Mouse (Mus musculus): ENCODE measurements at regions not wholly inside any gene's neighbourhood (a gene's known extent, or its start where the extent isn't known, plus 50 kb on each side); places are given as distances from the start of the nearest gene placed in this dataset.
"Not testable (repeated sequence)": the region's sequence is repeated elsewhere in the genome, so short reads cannot be mapped to it uniquely, and the experiment has no call there.

DNA sequence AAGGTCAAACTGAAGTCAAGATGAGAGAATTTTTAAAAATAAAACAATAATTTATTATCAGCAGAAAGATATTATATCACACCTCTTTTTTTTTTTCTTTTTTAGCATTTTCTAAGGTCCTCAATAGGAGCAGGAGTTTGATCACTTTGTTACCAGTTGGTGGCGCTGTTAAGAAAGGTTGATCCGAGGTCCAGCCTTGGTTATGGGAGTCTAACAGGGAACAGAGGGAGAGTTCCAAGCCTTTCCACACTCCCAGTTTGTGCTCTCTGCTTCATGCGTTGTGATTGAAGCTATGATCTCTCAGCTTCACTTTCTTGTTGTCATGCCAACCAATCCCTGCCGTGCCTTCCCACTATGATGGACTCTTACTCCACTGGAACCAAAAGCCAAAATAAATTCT lies 83.8 kb downstream of the Fam174a start:
- DNase-seq = no peak

DNA sequence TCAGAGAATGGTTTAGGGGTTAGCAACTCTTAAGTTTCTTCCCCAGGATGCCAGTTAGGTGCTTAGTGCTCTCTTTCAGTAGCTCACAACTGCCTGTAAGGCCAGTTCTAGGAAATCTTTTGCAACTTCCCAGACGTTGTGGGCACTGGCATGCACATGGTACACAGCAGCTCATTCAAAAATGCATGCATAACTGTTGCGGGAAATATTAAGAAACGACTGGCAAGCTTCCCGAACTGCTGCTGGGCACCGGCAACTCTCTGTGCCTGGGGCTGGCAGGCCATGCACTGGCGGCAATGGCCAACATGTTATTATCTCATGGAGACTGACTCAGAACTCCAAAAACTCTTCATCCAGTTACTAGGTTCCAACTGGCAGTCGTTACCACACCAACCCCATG lies 86.3 kb downstream of the Fam174a start:
- no peak for DNase-seq

DNA sequence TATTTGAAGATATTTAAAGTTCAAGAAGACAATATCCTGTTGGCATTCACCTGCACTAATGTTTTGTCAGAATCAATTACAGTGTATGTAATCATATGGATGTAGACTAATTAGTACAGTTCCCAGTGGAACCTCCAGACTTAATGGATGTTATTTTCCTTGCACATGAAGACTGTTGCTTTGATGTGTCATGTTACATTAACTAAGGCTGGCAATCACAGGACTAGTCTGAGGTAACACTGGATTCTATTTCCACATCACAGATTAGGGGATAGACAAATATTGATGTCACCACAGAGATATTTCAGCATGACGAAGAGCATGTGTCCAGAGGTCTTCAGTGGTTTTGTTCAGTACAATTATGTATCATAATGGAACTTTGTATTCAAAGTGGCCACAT lies 108.8 kb downstream of the Fam174a start:
- no peak for DNase-seq

DNA sequence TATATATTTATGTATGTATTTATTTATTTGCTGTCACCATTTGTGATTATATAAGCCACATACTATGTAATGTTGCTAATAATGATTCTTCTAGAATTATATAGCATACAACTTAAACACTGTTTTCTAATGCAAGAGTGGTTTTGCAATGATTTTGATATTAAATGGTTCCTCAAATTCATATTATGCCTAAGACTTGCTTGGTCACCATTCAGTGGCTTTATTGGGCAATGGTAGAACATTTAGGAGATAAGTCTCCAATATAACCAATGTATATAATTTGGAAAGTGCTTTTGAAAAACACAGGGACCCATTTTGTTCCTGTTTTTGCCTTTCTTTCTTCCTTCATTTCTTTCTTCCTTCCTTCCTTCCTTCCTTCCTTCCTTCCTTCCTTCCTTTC lies 112.0 kb downstream of the Fam174a start:
- no peak for DNase-seq

DNA sequence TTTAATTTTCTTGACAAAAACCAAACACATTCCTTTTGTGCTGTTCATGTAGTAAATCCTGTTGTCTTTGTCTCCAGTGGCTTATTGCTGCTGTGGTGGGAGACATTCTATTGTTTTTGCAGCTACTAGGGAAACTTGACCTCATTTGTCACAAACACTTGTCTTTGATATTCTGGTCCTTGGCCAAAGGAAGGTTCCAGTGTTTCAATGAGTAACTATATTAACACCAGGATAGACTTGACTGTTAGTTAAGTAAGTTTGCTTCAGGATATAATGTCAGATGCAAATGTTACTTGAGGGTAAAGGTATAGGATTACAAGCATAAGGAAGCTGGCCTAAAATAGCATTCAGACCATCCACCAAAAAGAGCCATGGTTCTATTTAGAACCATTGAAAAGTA lies 123.7 kb downstream of the Fam174a start:
- no peak for DNase-seq

DNA sequence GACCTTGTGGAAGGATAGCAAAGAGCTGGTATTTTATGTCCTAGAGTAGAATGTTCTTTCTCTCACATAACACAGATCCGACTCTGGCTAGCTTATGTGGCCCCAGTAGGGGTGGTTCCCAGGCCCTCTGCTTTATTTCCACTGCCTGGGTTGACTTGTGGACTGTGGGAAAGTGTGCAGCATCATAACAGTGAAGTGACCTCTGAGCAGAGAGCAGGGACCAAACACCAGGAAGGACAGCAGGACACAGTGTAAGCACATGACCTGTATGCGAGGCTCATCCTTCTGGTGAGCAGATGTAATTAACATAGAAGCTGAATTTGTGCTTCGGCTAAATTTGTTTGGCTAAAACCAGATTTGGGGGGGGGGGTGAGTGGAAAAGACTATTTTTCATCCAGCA lies 132.1 kb downstream of the Fam174a start:
- DNase-seq = no peak

DNA sequence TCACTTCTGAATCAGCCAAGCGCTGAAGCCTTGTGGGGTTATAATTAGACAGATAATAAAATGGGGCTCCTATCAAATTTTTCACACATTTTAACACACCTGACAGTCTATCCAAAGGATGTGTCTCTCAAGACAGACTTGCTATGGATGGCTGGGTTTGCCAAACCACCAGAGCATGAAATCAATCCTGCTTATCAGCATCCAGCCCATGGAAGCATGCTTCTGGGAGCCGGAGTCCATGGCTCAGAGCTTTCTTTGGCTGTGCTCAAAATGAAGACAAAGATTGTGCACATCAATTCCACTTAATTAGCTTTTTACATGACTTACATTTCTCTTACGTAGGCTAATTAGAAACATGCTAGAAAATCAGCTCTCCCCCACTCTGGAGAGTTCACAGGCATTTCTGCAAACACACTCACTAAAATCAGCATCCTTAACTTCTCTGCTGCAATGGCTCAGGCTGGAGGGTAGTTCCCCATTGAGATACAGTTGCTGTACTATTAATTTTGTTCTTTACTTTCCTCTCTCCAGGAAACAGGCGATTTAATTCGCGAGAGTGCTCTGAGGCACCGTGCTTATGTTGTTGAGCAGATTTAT lies 135.6 kb downstream of the Fam174a start:
- DNase-seq = no peak

DNA sequence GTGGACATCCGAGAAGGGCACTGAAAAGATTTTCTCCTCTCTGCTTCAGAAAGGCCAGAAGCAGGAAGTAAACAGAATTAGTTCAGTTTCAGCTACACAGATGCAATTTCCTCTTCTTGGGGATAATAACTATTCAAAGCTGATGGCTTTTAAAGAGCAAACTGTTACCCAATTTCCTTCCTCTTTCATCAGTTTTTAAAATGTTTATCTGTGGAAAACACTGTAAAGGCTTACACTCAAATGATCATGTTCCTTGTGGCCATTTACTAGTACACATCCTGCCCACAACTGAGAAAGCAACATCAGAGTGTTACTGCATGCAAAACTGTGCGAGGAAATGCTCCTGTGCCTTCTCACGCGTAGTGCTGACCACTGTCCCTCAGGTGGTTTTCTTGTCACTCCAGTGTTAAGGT lies 137.5 kb downstream of the Fam174a start:
- DNase-seq = no peak

DNA sequence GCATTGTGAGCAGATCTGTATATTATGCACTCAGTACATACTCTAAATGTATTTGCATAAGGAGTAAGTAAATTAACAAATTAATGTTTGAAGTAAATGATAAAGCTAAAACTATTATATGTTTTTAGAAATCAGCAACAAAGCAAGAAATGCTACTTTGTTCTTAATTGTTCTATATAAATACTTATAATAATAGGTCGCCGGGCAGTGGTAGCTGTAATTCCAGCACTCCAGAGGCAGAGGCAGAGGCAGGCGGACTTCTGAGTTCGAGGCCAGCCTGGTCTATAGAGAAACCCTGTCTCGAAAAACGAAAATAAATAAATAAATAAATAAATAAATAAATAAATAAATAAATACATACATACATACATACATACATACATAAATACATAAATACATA lies 138.3 kb downstream of the Fam174a start:
- peak; percentile 80 for DNase-seq

DNA sequence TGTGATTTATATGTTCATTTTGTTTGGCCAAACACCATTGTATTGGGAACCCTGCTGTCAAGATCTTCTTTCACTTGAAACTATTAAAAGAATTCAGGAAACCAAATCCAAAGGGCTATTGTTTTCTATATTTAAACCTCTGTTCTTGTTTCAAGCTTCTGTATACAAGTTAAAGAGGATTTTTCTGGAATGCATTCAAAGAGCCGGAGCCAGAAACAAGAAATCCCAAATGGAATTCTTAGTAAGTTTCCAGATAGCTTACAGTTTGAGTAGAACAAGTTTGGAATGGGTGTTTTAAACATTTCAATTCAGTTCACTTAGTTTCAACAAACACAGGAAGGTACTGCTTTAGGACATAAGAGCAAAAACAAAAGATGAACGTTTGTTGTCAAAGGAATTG lies 140.8 kb downstream of the Fam174a start:
- DNase-seq = no peak

DNA sequence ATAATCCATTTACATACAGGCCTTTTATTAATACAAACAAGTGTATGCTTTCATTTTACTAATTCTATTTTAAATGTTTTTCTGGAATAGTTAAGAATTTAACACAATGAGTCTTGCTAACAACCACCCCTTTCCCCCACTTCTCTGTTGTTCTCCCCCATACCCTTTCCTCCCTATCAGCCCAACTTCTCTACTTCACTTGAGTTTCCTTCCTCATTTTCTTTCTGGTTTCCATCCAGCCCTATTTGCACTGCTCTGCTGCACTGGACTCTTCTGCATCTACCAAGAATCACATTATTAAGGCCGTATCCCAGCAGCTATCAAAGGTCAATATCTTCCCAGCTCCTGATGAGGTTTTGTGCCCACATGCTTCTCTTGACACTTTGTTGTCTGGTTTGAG lies 145.9 kb downstream of the Fam174a start:
- DNase-seq = no peak

DNA sequence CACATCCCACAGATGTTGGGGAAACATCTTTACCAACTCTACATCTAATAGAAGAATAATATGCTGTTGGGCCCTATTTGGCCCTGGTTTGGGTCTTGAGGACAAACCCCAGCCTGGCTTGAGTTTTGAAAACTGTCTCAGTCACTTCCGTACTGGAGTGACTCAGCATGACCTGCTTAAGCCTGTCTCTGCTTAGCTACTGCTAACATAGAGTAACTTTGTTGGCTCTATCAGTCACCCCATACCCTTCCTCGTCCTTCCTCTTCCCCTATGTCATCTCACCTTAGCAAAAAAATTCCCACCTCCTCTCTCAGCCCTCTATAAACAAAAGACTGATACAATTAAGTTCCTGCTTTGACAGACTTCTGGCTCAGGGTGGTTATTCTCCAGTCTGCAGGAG lies 154.7 kb downstream of the Fam174a start:
- no peak for DNase-seq

DNA sequence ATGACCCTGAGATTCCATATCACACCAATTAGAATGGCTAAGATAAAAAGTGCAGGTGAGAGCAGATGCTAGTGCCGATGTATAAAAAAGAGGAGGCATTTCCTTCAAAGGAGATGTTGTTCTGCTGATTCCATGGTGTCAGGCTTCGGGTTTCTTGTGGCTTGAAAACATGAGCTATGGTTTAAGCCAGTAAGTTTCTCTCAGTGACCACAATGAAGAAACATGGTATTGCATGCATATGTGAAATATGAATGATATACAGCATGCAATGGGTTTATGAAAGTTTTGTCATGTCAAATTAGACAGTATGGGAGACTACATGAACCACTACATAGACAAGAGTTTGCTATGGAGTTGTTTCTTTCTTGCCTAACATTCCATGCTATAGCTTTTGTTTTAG lies 155.3 kb downstream of the Fam174a start:
- DNase-seq = no peak

DNA sequence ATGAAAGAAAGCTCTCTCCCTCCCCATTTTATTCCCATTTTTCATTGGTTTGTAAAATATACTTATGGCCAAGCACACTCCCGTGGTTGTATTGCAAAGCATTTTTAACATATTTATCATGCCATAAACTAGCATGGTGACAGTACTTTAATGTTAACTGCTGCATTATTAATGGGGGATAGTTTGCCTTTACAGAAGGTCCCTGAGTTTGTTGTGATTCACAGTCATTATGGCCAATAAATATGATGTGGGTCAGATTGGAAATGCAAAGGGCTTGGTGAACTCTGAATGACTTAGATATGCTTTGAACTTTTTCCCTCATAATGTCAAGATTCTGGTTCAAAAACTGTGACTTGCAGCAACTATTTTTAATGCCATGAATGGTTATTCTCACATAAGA lies 157.1 kb downstream of the Fam174a start:
- DNase-seq = no peak

DNA sequence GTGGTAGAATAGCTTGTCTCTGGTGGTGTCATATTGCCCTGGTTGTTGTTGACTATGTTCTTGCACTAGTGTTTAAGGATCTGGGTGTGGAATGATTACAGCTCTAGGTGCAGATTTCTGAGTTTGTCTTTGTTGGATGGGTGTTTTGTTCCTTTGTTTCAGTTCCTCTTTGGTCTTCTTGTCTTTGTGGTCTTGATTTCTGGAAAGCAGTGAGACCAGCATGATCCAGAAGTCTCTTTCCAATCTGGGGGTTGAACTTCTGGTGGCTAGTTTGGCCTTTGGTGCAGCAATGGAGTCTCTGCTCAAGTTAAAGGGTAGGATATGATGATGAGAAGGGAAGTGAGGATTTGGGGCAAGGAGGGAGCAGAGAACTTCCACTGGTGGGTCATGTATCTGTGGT lies 174.4 kb downstream of the St8sia4 start:
- DNase-seq = no peak

DNA sequence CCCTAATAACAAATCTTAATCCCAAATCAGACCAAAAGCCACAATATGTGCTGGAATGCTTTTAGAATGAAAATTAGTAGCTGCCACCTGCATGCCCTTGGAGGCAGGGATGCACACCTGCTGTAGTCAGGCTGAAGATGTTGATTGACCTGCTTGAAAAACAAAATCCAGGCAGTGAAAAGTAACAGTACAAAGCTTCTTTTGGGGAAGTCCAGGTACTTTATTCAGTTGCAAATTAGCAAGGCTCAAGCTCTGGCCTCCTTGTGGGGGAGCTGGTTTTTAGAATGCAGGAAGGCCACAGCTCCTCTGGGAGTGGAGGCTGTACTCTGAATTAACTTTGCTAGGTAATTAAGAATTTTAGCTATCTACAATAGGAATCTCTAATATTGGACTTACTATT lies 166.7 kb downstream of the St8sia4 start:
- not testable (repeated sequence) for DNase-seq

DNA sequence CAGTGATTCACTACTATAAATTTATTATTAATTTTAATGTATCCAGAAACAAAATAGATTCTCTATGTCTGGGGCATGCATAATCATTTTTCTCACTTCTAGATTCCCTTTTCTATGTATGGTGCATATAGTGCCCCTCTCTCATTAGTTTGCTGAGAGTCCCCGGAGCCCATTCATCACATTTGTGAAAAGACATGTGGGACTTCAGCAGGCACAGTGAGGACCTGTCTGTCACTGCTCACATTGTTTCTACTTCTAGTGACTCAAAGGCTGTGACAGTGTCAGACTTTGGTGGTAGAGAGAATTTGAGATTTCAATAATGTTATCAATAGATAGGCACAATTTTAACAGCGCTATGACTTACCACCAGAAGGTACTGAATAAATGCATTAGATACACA lies 158.7 kb downstream of the St8sia4 start:
- DNase-seq = no peak

DNA sequence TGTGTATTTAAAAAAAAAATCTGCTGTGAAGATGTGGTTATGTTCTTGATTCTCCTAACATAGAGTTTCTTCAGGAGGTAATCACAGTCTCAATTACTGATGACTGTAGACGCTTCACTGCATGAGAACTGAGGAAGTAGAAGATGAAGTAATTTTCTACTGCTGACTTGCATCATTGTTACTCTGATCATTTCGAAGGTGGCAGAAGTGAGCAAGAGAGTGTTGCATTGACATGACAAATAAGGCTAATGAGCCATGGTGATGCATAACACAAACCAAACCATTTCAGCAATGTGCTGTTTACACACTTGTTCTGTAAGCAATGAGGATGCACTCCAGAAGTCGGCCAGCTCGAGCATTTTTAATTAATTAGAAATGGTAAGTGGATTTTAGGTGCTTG lies 138.6 kb downstream of the St8sia4 start:
- no peak for DNase-seq

DNA sequence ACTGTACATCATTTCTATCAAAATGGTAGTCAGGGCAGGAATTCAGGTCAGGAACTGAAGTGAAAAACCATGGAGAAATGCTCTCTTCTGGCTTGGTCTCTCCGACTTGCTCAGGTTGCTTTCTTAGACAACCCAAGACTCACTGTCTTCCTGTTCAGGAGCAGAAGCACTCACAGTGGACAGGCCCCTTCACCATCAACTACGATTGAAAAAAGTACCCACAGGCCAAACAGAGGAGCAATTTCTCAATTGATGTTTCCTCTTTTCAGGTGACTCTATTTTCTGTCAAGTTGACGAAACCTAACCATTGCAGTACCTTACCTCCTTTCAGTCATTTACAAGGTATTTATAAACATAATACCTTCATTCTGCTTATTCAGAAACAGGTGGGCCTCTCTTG lies 136.4 kb downstream of the St8sia4 start:
- no peak for DNase-seq

Measured in right cerebral cortex, adult 18-20 months (tissue).